Mouse (Mus musculus) ES-Bruce4 (cell line): ENCODE data around the gene Sin3b. TPM values are rescaled to one million over a fixed set of nuclear protein-coding genes. Genes with fewer than 3 reads are reported as not detected.

Experiments
- H3K27ac ChIP-seq: 2 replicates; pipeline ENCODE4 v1.5.1; 2012; ENCODE audit warnings: low read length, inconsistent platforms; ENCODE audit not compliant: insufficient read depth
- H3K27me3 ChIP-seq: 2 replicates; pipeline ENCODE4 v1.6.1; 2012; ENCODE audit warnings: mild to moderate bottlenecking, low read length, inconsistent platforms; ENCODE audit not compliant: control insufficient read depth, poor library complexity, insufficient read depth, severe bottlenecking
- H3K36me3 ChIP-seq: 2 replicates; pipeline ENCODE4 v1.6.1; 2012; ENCODE audit warnings: inconsistent platforms, mild to moderate bottlenecking, low read length, moderate library complexity; ENCODE audit not compliant: control insufficient read depth, poor library complexity, insufficient read depth, severe bottlenecking
- H3K4me1 ChIP-seq: one replicate; pipeline ENCODE4 v1.8.1; 2011; ENCODE audit warnings: low read length; ENCODE audit not compliant: control insufficient read depth, insufficient read depth
- H3K4me3 ChIP-seq: 2 replicates; pipeline ENCODE4 v1.5.1; 2011; ENCODE audit warnings: low read depth, mild to moderate bottlenecking, low read length
- H3K9ac ChIP-seq: 2 replicates; pipeline ENCODE4 v1.6.1; 2012; ENCODE audit warnings: low read depth, mild to moderate bottlenecking, inconsistent platforms; ENCODE audit not compliant: poor library complexity, severe bottlenecking
- H3K9me3 ChIP-seq: replicated peaks from 2 replicates; pipeline ENCODE4 v1.6.1; 2012; ENCODE audit warnings: mild to moderate bottlenecking, low read length, inconsistent platforms; ENCODE audit not compliant: control insufficient read depth, poor library complexity, insufficient read depth, severe bottlenecking
- CTCF ChIP-seq: IDR thresholded peaks from one replicate; pipeline ENCODE4 v1.8.1; 2011; ENCODE audit warnings: low read depth, low read length
- EP300 ChIP-seq: IDR thresholded peaks from 2 replicates; pipeline ENCODE4 v1.6.1; 2011; ENCODE audit warnings: low read depth, low read length; ENCODE audit not compliant: insufficient read depth
- POLR2A ChIP-seq: IDR thresholded peaks from one replicate; pipeline ENCODE4 v1.8.1; 2011; ENCODE audit warnings: low read length; ENCODE audit not compliant: insufficient read depth
- polyA plus RNA-seq: library from polyadenylated mRNA; stranded (reverse); fragments of >200 nt; gene quantifications from 2 replicates; pipeline ENCODE4 v1.2.4, GENCODE M21; 2011; ENCODE audit warnings: low read depth; ENCODE audit not compliant: missing spikeins, insufficient read depth, insufficient read length

Sin3b gene
- polyA plus RNA-seq, 1 experiment = 196 TPM

DNA sequence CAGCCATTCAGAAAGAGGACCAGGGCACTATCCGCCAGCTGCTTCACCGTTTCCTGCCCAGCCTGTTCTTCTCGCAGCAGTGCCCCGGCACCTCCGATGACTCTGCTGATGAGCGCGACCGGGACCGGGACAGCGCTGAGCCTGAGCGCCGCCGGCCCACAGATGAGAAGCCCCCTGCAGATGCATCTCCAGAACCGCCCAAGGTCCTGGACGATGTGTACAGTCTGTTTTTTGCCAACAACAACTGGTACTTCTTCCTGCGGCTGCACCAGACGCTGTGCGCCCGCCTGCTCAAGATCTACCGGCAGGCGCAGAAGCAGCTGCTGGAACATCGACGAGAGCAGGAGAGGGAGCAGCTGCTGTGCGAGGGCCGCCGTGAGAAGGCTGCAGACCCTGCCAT, 26.8 kb downstream of the Sin3b start:
- Histone ChIP-seq H3K4me1 (no peaks in the 10 kb centered on the region), H3K27me3 (no peaks in the 10 kb centered on the region), H3K4me3 (peak overlapping the region; percentile 46), H3K9me3 (no peaks in the 10 kb centered on the region), H3K27ac (no peak overlapping the region), H3K9ac (peak overlapping the region; percentile 8; the same call in 1 of the 2 replicates), H3K36me3 (peaks cover 12% of the 10 kb centered on the region)
- TF ChIP-seq EP300 (no peak), CTCF (no peak), POLR2A (no peak)

- Histone ChIP-seq H3K9me3 (no peaks in the 10 kb centered on the region), H3K36me3 (peaks cover 12% of the 10 kb centered on the region), H3K9ac (0 out of 2 replicates have a peak overlapping the region, but pooled peaks have one; percentile 8), H3K4me3 (peak overlapping the region; percentile 46), H3K27me3 (no peaks in the 10 kb centered on the region), H3K4me1 (no peaks in the 10 kb centered on the region), H3K27ac (no peak overlapping the region)
- TF ChIP-seq CTCF = no peak
- no peak for TF ChIP-seq POLR2A
- TF ChIP-seq EP300 = no peak
Observed at GRCm38 (mm10) chr8:72750266-72750665, 27.2 kb downstream of the Sin3b start.

DNA sequence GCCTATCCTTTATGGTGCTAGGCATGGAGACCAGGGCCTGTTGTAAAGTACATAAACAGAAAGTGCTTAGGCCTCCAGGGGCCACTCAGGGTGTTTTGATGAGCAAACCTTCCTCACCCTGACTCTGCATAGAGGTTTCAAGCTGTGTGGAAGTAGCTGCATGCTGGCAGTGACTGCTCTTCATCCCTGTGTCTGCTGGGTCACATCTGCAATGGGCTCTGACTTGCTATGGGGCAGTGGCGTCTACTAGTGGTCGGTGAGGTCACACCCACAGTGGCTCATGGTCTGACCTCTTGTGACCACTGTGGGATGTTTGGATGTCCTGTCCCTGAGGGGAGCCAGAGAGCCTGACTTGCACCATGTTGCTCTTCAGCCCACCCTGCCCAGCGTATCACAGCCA, 28.0 kb downstream of the Sin3b start:
- Histone ChIP-seq H3K9me3 (no peaks in the 10 kb centered on the region), H3K4me3 (no peak overlapping the region), H3K4me1 (no peaks in the 10 kb centered on the region), H3K27ac (no peak overlapping the region), H3K27me3 (no peaks in the 10 kb centered on the region), H3K36me3 (peaks cover 12% of the 10 kb centered on the region), H3K9ac (no peak overlapping the region)
- TF ChIP-seq EP300 (no peak), CTCF (peak; percentile 60), POLR2A (no peak)

- Histone ChIP-seq H3K27ac (no peak overlapping the region), H3K4me1 (no peaks in the 10 kb centered on the region), H3K4me3 (no peak overlapping the region), H3K9me3 (no peaks in the 10 kb centered on the region), H3K9ac (no peak overlapping the region), H3K27me3 (no peaks in the 10 kb centered on the region), H3K36me3 (peaks cover 7% of the 10 kb centered on the region; the same call in 1 of the 2 replicates)
- no peak for TF ChIP-seq CTCF
- TF ChIP-seq EP300 = no peak
- no peak for TF ChIP-seq POLR2A
Observed at GRCm38 (mm10) chr8:72752289-72752688, 29.2 kb downstream of the Sin3b start.

- peaks cover 4% of the 10 kb centered on the region; the same call in 1 of the 2 replicates for H3K36me3 ChIP-seq
- TF ChIP-seq POLR2A (no peak), CTCF (no peak), EP300 (no peak)
Observed at GRCm38 (mm10) chr8:72753165-72753564, 30.1 kb downstream of the Sin3b start.

DNA sequence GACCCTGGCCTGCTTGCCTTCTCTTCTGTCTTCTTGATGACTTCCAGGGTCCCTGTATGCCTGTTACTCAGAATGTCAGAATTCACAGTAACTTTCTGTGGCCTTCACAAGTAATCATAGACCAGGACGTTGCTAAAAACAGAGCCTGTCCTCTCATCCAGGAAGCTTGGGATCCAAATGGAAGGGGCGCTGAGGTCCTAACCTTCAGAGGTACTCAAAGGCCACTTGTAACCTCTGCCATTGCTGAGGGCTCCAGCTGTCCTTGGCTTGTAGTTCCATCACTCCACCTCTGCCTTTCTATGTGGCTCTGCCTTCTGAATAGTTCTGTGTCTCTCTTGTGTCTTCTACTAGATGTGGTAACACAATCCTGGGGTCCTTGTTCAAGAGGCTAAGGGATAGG, 30.7 kb downstream of the Sin3b start:
- Histone ChIP-seq H3K27ac (no peak overlapping the region), H3K9me3 (no peaks in the 10 kb centered on the region), H3K27me3 (no peaks in the 10 kb centered on the region), H3K4me1 (no peaks in the 10 kb centered on the region), H3K36me3 (peaks cover 4% of the 10 kb centered on the region; the same call in 1 of the 2 replicates), H3K4me3 (no peak overlapping the region), H3K9ac (no peak overlapping the region)
- TF ChIP-seq CTCF (no peak), EP300 (no peak), POLR2A (no peak)

More at GRCm38 (mm10) chr8:72753165-72753564, 30.1 kb downstream of the Sin3b start:
- no peak overlapping the region for H3K9ac ChIP-seq
- H3K4me1 ChIP-seq = no peaks in the 10 kb centered on the region
- H3K4me3 ChIP-seq = no peak overlapping the region
- H3K9me3 ChIP-seq = no peaks in the 10 kb centered on the region
- H3K27ac ChIP-seq = no peak overlapping the region
- H3K27me3 ChIP-seq = no peaks in the 10 kb centered on the region
